Mouse (Mus musculus) neural tube, embryonic 12.5 days (tissue): ENCODE data around the gene Galnt9. TPM values are rescaled to one million over a fixed set of nuclear protein-coding genes. Genes with fewer than 3 reads are reported as not detected.

Experiments used
- ATAC-seq: fragments of 200-750 bp; cut with Nextera tagmentation; 2 replicates; pipeline ENCODE4 v1.8.0; 2017; ENCODE audit warnings: low read depth, mild to moderate bottlenecking, moderate TSS enrichment, moderate library complexity; ENCODE audit not compliant: low FRiP score
- H3K27ac ChIP-seq: fragments of 300-500 bp; sonication (generic); 2 replicates; pipeline ENCODE4 v1.5.1; 2016
- H3K27me3 ChIP-seq: fragments of 300-500 bp; sonication (generic); replicated peaks from 2 replicates; pipeline ENCODE4 v1.6.1; 2016; ENCODE audit warnings: mild to moderate bottlenecking
- H3K36me3 ChIP-seq: fragments of 300-500 bp; sonication (generic); 2 replicates; pipeline ENCODE4 v1.6.1; 2016; ENCODE audit warnings: mild to moderate bottlenecking
- H3K4me1 ChIP-seq: fragments of 300-500 bp; sonication (generic); 2 replicates; pipeline ENCODE4 v1.6.1; 2016
- H3K4me2 ChIP-seq: fragments of 300-500 bp; sonication (generic); replicated peaks from 2 replicates; pipeline ENCODE4 v1.6.1; 2016; ENCODE audit warnings: mild to moderate bottlenecking
- H3K4me3 ChIP-seq: fragments of 300-500 bp; sonication (generic); 2 replicates; pipeline ENCODE4 v1.5.1; 2016
- H3K9ac ChIP-seq: fragments of 300-500 bp; sonication (generic); 2 replicates; pipeline ENCODE4 v1.6.1; 2016; ENCODE audit warnings: mild to moderate bottlenecking
- H3K9me3 ChIP-seq: fragments of 300-500 bp; sonication (generic); 2 replicates; pipeline ENCODE4 v1.6.1; 2016; ENCODE audit warnings: mild to moderate bottlenecking
- WGBS: fragments of 180-500 bp; shearing (Covaris S2); methylation state at CpG from one replicate; pipeline ENCODE4 v1.1.7; 2016; 5-methylcytosine and 5-hydroxymethylcytosine counted together
- microRNA-seq: library from miRNA; unstranded; fragments of <30 nt; microRNA quantifications from one replicate; pipeline ENCODE4, GENCODE M21; 2017
- polyA plus RNA-seq: library from polyadenylated mRNA; unstranded; fragments of >200 nt; fragmentation: Nextera tagmentation; extraction: Ambion mirVana; gene quantifications from 2 replicates; pipeline ENCODE4 v1.2.1, GENCODE M21; 2016

Gene Galnt9
- polyA plus RNA-seq, 1 experiment from 2014 or later, result 15.0 TPM

DNA sequence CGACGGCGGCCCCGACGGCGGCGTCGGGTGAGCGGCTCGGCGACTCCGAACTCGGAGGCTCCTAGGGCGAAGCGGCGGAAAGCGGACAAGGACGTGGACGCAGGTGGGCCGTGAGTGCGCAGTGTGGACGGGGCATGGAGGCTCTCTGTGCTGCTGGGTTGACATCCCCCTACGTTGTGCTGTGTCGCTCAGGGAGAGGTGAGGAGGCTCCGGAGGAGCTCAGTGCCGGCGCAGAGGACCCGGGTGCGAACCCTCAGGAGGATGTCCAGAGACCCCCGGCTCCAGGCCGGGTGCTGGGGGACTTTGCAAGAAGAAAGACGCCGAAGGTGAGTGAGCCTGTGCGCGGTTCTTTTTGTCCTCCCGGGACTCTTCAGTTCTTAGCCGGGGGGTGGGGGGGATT, 109.5 kb downstream of the Galnt9 start:
- WGBS, result 2% methylated on average over 37 of the region's 37 CpGs
- peak overlapping the region; percentile 89 for H3K4me3 ChIP-seq
- H3K9ac ChIP-seq, result peak overlapping the region; percentile 82
- ATAC-seq, result peak; percentile 64
- no peak overlapping the region for H3K27ac ChIP-seq
- peaks cover 72% of the 10 kb centered on the region for H3K36me3 ChIP-seq
- peak overlapping the region; percentile 86 for H3K4me2 ChIP-seq
- H3K9me3 ChIP-seq, result no peaks in the 10 kb centered on the region
- H3K4me1 ChIP-seq, result peaks cover 16% of the 10 kb centered on the region
- no peaks in the 10 kb centered on the region for H3K27me3 ChIP-seq

DNA sequence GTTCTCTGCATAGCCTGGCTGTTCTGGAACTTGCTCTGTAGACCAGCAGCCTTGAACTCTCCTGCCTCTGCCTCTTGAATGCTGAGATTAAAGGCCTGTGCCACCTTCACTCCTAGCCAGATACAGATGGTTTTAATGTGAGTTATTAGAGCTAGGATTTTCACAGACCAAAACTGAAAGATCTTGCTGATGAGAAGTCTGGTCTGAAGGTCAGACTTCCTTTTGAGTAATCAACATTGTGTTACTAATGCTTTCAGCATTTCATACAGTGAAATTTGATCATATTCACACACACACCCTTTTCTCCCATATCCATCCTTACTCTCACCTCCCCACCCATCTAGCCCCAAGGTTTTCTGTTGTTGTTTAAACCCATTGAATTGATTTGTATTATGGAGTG, 115.5 kb downstream of the Galnt9 start:
- Histone ChIP-seq H3K9ac (no peak overlapping the region), H3K4me1 (no peaks in the 10 kb centered on the region), H3K36me3 (peaks cover 88% of the 10 kb centered on the region), H3K4me2 (no peak overlapping the region), H3K27me3 (no peaks in the 10 kb centered on the region), H3K4me3 (no peak overlapping the region), H3K27ac (no peak overlapping the region), H3K9me3 (no peaks in the 10 kb centered on the region)
- ATAC-seq, result no peak

DNA sequence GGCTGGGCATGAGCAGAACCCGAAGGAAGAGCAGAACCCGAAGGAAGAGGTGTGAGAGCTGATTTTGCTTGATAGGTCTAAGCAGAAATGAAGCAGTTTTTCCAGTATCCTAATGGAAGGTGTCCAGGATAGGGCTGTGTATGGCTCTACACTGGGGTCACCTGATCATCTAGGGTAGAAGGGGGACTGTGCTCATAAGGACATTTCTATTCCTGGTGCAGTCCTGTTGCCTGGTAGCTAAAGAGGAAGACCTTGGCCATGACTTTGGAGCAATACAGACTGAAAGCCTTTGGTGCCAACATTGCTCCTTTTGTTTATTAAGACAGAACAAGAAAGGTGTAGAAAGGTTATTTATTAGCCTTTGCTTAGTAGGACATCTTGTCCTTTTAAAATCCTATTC, 119.9 kb downstream of the Galnt9 start:
- 95% methylated on average over 2 of the region's 2 CpGs for WGBS
- Histone ChIP-seq H3K4me3 (no peak overlapping the region), H3K27me3 (no peaks in the 10 kb centered on the region), H3K9ac (no peak overlapping the region), H3K4me2 (no peak overlapping the region), H3K27ac (no peak overlapping the region), H3K4me1 (no peaks in the 10 kb centered on the region), H3K36me3 (peaks cover 87% of the 10 kb centered on the region), H3K9me3 (no peaks in the 10 kb centered on the region)
- ATAC-seq, result no peak

- peaks cover 86% of the 10 kb centered on the region for H3K36me3 ChIP-seq
- H3K9me3 ChIP-seq, result no peaks in the 10 kb centered on the region
- H3K4me1 ChIP-seq, result no peaks in the 10 kb centered on the region
- ATAC-seq, result no peak
- H3K4me2 ChIP-seq, result no peak overlapping the region
- no peak overlapping the region for H3K9ac ChIP-seq
- H3K4me3 ChIP-seq, result no peak overlapping the region
- whole genome bisulfite sequencing, result 92% methylated on average over 2 of the region's 2 CpGs
- no peak overlapping the region for H3K27ac ChIP-seq
- H3K27me3 ChIP-seq, result no peaks in the 10 kb centered on the region
Measured at GRCm38 (mm10) chr5:110664750-110665269, 120.7 kb downstream of the Galnt9 start.

GRCm38 (mm10) chr5:110665486-110666121, 121.4 kb downstream of the Galnt9 start:
- H3K9me3 ChIP-seq, result no peaks in the 10 kb centered on the region
- no peak overlapping the region for H3K27ac ChIP-seq
- no peaks in the 10 kb centered on the region for H3K27me3 ChIP-seq
- H3K4me1 ChIP-seq, result no peaks in the 10 kb centered on the region
- H3K36me3 ChIP-seq, result peaks cover 86% of the 10 kb centered on the region
- H3K4me3 ChIP-seq, result no peak overlapping the region
- H3K4me2 ChIP-seq, result no peak overlapping the region
- 66% methylated on average over 6 of the region's 6 CpGs for WGBS
- no peak for ATAC-seq
- no peak overlapping the region for H3K9ac ChIP-seq

Small RNA genes within 50 kb of the gene (microRNA-seq; reads per million reads assigned to microRNA genes)
- 1.3 reads per million for gene Mir7026

Other genes with a start within 250 kb of the Galnt9 start
- gene P2rx2, start 201.1 kb upstream of the Galnt9 start, polyA plus RNA-seq, result 2.1 and 2.4 TPM in 2 replicates
- gene Lrcol1, start 199.6 kb upstream of the Galnt9 start, polyA plus RNA-seq, result not detected in 2 replicates
- 33.9 and 41.7 TPM in 2 replicates for gene Fbrsl1, start 95.9 kb upstream of the Galnt9 start, polyA plus RNA-seq
- 49.2 and 50.4 TPM in 2 replicates for gene Noc4l, start 109.1 kb downstream of the Galnt9 start, polyA plus RNA-seq
- gene Ddx51, start 109.1 kb downstream of the Galnt9 start, polyA plus RNA-seq, result 32.1 and 33.9 TPM in 2 replicates
- 53.1 and 57.2 TPM in 2 replicates for gene Ep400, start 226.4 kb downstream of the Galnt9 start, polyA plus RNA-seq
- gene Pus1, start 236.3 kb downstream of the Galnt9 start, polyA plus RNA-seq, result 25.0 and 26.5 TPM in 2 replicates